Mouse (Mus musculus) hindbrain, postnatal 0 days (tissue): ENCODE results near the gene Fam53b. TPM values are rescaled to one million over a fixed set of nuclear protein-coding genes. Genes with fewer than 3 reads are reported as not detected.

ENCODE experiments used
- ATAC-seq: fragments of 200-750 bp; cut with Nextera tagmentation; 2 replicates; pipeline ENCODE4 v1.8.0; 2017; ENCODE audit warnings: mild to moderate bottlenecking, moderate TSS enrichment, moderate library complexity
- DNase-seq: peaks from one replicate; pipeline ENCODE4 v3.0.0-alpha.2; 2015; ENCODE audit warnings: low spot score
- H3K27ac ChIP-seq: fragments of 300-500 bp; sonication (generic); 2 replicates; pipeline ENCODE4 v1.5.1; 2014; ENCODE audit warnings: mild to moderate bottlenecking
- H3K27me3 ChIP-seq: fragments of 300-500 bp; sonication (generic); 2 replicates; pipeline ENCODE4 v1.6.1; 2014; ENCODE audit warnings: low read length, mixed read lengths; ENCODE audit not compliant: insufficient read depth
- H3K36me3 ChIP-seq: fragments of 300-500 bp; sonication (generic); 2 replicates; pipeline ENCODE4 v1.6.1; 2014; ENCODE audit warnings: low read length, mixed read lengths; ENCODE audit not compliant: insufficient read depth
- H3K4me1 ChIP-seq: fragments of 300-500 bp; sonication (generic); 2 replicates; pipeline ENCODE4 v1.6.1; 2014; ENCODE audit warnings: antibody characterized with exemption, low read length, mixed read lengths; ENCODE audit not compliant: insufficient read depth
- H3K4me2 ChIP-seq: fragments of 300-500 bp; sonication (generic); 2 replicates; pipeline ENCODE4 v1.6.1; 2014; ENCODE audit warnings: low read depth, mild to moderate bottlenecking, low read length, moderate library complexity, mixed read lengths
- H3K4me3 ChIP-seq: fragments of 300-500 bp; sonication (generic); 2 replicates; pipeline ENCODE4 v1.5.1; 2014; ENCODE audit warnings: low read length
- H3K9ac ChIP-seq: fragments of 300-500 bp; sonication (generic); replicated peaks from 2 replicates; pipeline ENCODE4 v1.6.1; 2014; ENCODE audit warnings: mild to moderate bottlenecking, low read length, moderate library complexity, mixed read lengths
- H3K9me3 ChIP-seq: fragments of 300-500 bp; sonication (generic); 2 replicates; pipeline ENCODE4 v1.6.1; 2016; ENCODE audit warnings: low read length, mixed read lengths
- CTCF ChIP-seq: IDR thresholded peaks from 2 replicates; pipeline ENCODE4 v1.5.1; 2016; ENCODE audit warnings: antibody characterized with exemption, control low read depth, low read depth
- WGBS: fragments of 180-500 bp; shearing (Covaris S2); extraction: QIAGEN DNeasy Blood & Tissue Kit; methylation state at CpG from one replicate; pipeline ENCODE4 v1.1.7; 2014; 5-methylcytosine and 5-hydroxymethylcytosine counted together
- polyA plus RNA-seq: library from polyadenylated mRNA; unstranded; fragments of >200 nt; fragmentation: Nextera tagmentation; extraction: Ambion mirVana; gene quantifications from 2 replicates; pipeline ENCODE4 v1.2.1, GENCODE M21; 2015
- total RNA-seq: library from RNA; depleted of rRNA; stranded (reverse); fragments of >200 nt; gene quantifications from 2 replicates; pipeline ENCODE4 v1.2.3, GENCODE M21; 2014; rRNA removed

Fam53b gene
- 20.9 and 21.0 TPM in 2 replicates for total RNA-seq
- polyA plus RNA-seq: 10.2 and 12.9 TPM in 2 replicates

DNA sequence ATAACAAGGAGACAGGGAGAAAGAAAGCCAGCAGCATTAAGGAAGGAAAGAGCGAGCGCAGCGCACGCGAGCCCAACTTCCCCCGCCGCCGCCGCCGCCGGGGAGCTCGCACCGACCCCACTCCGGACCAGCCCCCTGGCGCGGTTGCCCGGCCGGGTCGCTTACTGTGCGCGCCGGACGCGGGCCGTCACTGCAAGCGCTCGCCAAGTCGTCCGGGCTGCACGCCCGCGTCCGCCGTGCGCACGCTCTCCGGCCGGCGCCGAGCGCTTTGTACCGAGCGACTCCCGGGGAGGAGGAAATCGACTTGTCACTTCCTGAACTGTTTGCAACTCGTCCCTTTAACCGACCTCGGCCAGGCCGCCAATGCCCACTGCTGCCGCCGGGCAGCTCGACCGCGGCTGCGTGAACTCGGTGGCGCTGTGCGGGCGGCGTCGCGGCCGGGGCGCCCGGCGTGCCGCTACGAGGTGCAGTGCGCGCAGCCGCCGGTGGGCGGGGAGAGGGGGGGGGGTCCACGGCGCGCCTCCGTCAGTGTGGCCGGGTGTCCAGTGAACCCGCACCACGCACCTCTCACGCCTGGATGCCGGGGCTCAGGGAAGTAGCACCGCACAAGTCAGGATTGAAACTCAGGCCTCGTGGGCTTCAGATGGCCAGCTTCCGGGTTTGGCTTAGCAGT lies at the start of gene Fam53b:
Gene Fam53b, minus strand, starts transcription at position 471 of the 673 bp plus-strand sequence.
- H3K4me1 ChIP-seq: peaks cover 12% of the 10 kb centered on the region
- H3K9ac ChIP-seq: peak within 1 kb of the TSS; percentile 65
- peak within 1 kb of the TSS; percentile 90 for H3K27ac ChIP-seq
- TF ChIP-seq CTCF: no peak
- DNase-seq: peak; percentile 84
- peak within 1 kb of the TSS; percentile 75 for H3K4me3 ChIP-seq
- H3K9me3 ChIP-seq: no peaks in the 10 kb centered on the region
- H3K36me3 ChIP-seq: no peaks in the 10 kb centered on the region
- ATAC-seq: peak; percentile 73
- WGBS: under 1% methylated on average over 71 of the region's 85 CpGs
- H3K4me2 ChIP-seq: peak within 1 kb of the TSS; percentile 85
- H3K27me3 ChIP-seq: no peaks in the 10 kb centered on the region

DNA sequence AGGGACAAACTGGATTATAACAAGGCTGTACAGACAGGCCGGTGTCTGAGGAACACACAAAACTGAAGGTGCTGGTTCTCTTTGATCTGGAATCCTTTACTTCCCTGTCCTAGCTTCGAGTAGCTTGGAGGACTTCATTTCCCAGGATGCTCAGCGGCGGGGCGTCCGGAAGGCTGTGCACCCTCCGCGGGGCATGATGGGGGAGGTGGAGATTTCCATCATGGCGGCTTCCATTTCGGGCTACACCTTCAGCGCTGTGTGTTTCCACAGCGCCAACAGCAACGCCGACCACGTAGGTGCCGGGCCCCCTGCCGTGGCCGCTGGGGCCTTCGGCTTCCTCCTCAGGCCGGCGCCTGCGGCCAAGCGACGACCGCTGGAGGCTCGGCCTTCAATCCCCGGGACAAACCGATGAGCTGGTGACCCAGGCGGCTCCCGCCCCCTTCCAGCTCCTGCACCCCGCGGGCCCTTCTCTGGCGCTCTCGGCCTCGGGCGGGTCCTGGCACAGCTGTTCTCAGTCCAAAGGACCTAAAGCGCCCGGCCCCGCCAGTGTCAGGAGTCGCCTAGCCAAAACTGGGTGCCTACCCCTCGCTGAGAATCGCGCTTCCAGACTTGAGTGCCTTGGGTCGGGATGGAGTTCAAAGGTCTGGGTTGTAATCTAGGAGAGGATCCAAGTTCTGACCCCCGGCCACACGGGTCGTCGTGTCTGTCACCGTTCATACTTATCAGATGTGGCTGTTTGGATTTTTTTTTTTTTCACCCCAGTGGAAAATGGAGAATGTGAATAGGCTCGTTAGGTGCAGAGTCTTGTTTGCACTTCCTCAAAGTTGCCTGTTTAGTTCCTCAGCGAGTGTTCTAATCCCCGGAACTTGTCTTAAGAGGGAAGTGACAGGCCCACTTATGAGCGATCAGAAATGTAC lies 45.6 kb upstream of the Fam53b start, which contains the start of gene Abraxas2:
Gene Abraxas2, plus strand, starts transcription at position 184 of the 917 bp plus-strand sequence.
- under 1% methylated on average over 53 of the region's 53 CpGs for WGBS
- peak within 1 kb of the TSS; percentile 78 for H3K27ac ChIP-seq
- no peaks in the 10 kb centered on the region for H3K36me3 ChIP-seq
- H3K9ac ChIP-seq: peak within 1 kb of the TSS; percentile 84
- no peak for TF ChIP-seq CTCF
- H3K4me3 ChIP-seq: peak within 1 kb of the TSS; percentile 95
- H3K9me3 ChIP-seq: no peaks in the 10 kb centered on the region
- H3K4me1 ChIP-seq: peaks cover 13% of the 10 kb centered on the region; the same call in 1 of the 2 replicates
- no peaks in the 10 kb centered on the region for H3K27me3 ChIP-seq
- H3K4me2 ChIP-seq: peak within 1 kb of the TSS; percentile 92
- DNase-seq (peak; percentile 94), ATAC-seq (peak; percentile 96)

DNA sequence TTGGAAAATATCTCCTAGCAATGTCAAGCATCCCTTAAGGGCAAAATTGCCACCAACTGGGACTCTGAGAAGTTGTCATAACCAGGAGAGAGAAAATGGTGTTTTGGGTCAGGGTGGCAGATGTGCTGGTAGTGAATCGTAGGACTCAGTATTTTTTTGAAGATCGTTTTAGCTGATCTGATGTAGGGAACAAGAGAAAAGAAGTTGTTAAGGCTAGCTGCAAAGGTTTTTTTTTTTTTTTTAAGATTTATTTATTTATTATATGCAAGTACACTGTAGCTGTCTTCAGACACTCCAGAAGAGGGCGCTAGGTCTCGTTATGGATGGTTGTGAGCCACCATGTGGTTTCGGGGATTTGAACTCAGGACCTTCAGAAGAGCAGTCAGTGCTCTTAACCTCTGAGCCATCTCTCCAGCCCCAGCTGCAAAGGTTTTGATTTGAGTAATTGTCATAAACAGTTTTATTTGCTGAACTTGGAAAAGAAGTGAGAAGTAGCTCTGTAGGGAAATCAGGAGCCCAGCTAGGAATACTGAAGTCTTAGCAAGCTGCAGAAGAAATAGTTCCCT lies 44.4 kb upstream of the Fam53b start:
- H3K27me3 ChIP-seq: no peaks in the 10 kb centered on the region
- H3K36me3 ChIP-seq: no peaks in the 10 kb centered on the region
- peak; percentile 29; the same call in 1 of the 2 replicates for TF ChIP-seq CTCF
- no peak for DNase-seq
- H3K27ac ChIP-seq: no peak overlapping the region
- no peak for ATAC-seq
- H3K4me2 ChIP-seq: no peak overlapping the region
- H3K4me1 ChIP-seq: peaks cover 13% of the 10 kb centered on the region; the same call in 1 of the 2 replicates
- no peak overlapping the region for H3K4me3 ChIP-seq
- WGBS: 68% methylated on average over 5 of the region's 5 CpGs
- no peak overlapping the region for H3K9ac ChIP-seq
- H3K9me3 ChIP-seq: no peaks in the 10 kb centered on the region

DNA sequence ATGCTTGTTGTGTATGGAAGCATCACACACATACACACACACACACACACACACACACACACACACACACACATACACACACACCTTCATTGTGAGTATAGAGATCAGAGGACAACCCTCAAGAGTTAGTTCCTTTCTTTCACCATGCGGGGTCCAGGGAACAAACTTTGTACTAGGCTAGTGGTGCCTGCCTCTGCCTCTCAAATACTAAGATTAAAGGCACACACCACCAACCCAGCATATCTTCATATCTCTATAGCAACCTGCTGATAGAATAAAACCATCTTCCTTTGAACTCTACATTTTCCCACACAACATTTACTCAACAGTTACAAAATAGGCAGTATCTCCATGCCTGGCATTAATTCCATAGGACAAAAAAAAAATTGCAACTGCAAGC lies 42.4 kb upstream of the Fam53b start:
- no peak overlapping the region for H3K4me3 ChIP-seq
- no peaks in the 10 kb centered on the region for H3K27me3 ChIP-seq
- ATAC-seq (no peak), DNase-seq (no peak)
- H3K4me1 ChIP-seq: peaks cover 13% of the 10 kb centered on the region; the same call in 1 of the 2 replicates
- no peak for TF ChIP-seq CTCF
- no peak overlapping the region for H3K9ac ChIP-seq
- H3K4me2 ChIP-seq: no peak overlapping the region
- no peaks in the 10 kb centered on the region for H3K36me3 ChIP-seq
- H3K9me3 ChIP-seq: no peaks in the 10 kb centered on the region
- no peak overlapping the region for H3K27ac ChIP-seq
- WGBS: 77% methylated on average over 1 of the region's 1 CpGs

DNA sequence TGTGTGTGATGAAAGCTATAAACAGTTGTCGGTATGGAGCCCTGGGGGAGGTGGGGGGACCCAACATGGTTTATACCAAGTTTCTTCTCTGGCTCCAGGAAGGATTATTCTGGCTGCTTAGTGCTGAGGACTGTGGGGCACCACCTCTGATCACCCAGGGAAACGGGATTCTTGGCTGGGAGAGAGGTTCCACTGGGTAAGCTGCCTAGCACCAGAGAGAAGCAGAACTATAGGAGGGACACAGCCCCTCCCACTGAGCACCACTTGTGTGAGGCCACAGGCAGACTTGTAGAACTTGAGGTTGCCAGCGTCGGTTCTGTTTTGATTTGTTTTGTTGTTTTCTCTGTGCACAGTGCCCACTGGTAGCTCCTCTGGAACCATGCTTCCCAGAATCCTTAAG lies 40.3 kb upstream of the Fam53b start:
- ATAC-seq (peak; percentile 84), DNase-seq (peak; percentile 75)
- H3K4me2 ChIP-seq: no peak overlapping the region
- no peaks in the 10 kb centered on the region for H3K27me3 ChIP-seq
- H3K27ac ChIP-seq: peak overlapping the region; percentile 96
- no peak overlapping the region for H3K4me3 ChIP-seq
- peaks cover 4% of the 10 kb centered on the region; the same call in 1 of the 2 replicates for H3K4me1 ChIP-seq
- WGBS: 48% methylated on average over 4 of the region's 4 CpGs
- H3K9me3 ChIP-seq: no peaks in the 10 kb centered on the region
- peaks cover 1% of the 10 kb centered on the region for H3K36me3 ChIP-seq
- no peak overlapping the region for H3K9ac ChIP-seq
- no peak for TF ChIP-seq CTCF

DNA sequence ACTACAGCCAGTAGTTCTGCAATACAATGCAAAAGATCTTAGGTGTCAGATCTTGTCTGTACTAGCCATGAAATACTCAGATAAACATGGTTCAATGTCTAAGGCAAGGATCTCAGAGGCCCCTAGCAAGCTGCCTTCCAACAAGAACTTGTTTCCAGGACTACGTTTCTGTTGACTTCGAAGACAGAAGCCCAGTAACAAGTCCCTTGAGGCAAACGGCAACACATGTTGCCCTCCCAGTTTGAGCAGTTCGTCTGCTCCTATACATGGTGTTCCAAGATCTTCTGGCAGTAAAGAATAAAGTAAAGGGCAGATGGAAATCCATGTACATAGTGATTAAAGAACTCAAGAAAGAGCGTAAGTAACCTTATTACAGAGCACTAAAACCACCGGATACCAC lies 39.7 kb upstream of the Fam53b start:
- DNase-seq (peak; percentile 46), ATAC-seq (no peak)
- H3K4me1 ChIP-seq: no peaks in the 10 kb centered on the region; the same call in 1 of the 2 replicates
- H3K36me3 ChIP-seq: peaks cover 7% of the 10 kb centered on the region
- no peak overlapping the region for H3K9ac ChIP-seq
- 62% methylated on average over 6 of the region's 6 CpGs for WGBS
- H3K27ac ChIP-seq: peak overlapping the region; percentile 96
- no peaks in the 10 kb centered on the region for H3K27me3 ChIP-seq
- no peak overlapping the region for H3K4me3 ChIP-seq
- H3K9me3 ChIP-seq: no peaks in the 10 kb centered on the region
- H3K4me2 ChIP-seq: no peak overlapping the region
- no peak for TF ChIP-seq CTCF
